Mouse (Mus musculus) embryonic facial prominence, embryonic 14.5 days (tissue): Measurements from ENCODE around the gene Cttnbp2. TPM values are rescaled to one million over a fixed set of nuclear protein-coding genes. Genes with fewer than 3 reads are reported as not detected.

Experiments used
- ATAC-seq: fragments of 200-750 bp; cut with Nextera tagmentation; 2 replicates; pipeline ENCODE4 v1.8.0; 2017; ENCODE audit warnings: low read depth, moderate number of reproducible peaks, moderate TSS enrichment
- DNase-seq: peaks from one replicate; pipeline ENCODE4 v3.0.0-alpha.2; 2015; ENCODE audit warnings: low spot score
- H3K27ac ChIP-seq: fragments of 300-500 bp; sonication (generic); replicated peaks from 2 replicates; pipeline ENCODE4 v1.5.1; 2014; ENCODE audit warnings: low read depth, mild to moderate bottlenecking, low read length, moderate library complexity
- H3K27me3 ChIP-seq: fragments of 300-500 bp; sonication (generic); replicated peaks from 2 replicates; pipeline ENCODE4 v1.6.1; 2014; ENCODE audit warnings: low read length; ENCODE audit not compliant: control insufficient read depth, insufficient read depth
- H3K36me3 ChIP-seq: fragments of 300-500 bp; sonication (generic); 2 replicates; pipeline ENCODE4 v1.6.1; 2014; ENCODE audit warnings: low read length, mixed read lengths; ENCODE audit not compliant: control insufficient read depth, insufficient read depth
- H3K4me1 ChIP-seq: fragments of 300-500 bp; sonication (generic); 2 replicates; pipeline ENCODE4 v1.6.1; 2014; ENCODE audit warnings: antibody characterized with exemption, low read length; ENCODE audit not compliant: control insufficient read depth, insufficient read depth
- H3K4me2 ChIP-seq: fragments of 300-500 bp; sonication (generic); 2 replicates; pipeline ENCODE4 v1.6.1; 2014; ENCODE audit warnings: low read depth, mild to moderate bottlenecking, low read length, moderate library complexity, mixed read lengths
- H3K4me3 ChIP-seq: fragments of 300-500 bp; sonication (generic); 2 replicates; pipeline ENCODE4 v1.5.1; 2014; ENCODE audit warnings: low read depth, mild to moderate bottlenecking, low read length
- H3K9ac ChIP-seq: fragments of 300-500 bp; sonication (generic); 2 replicates; pipeline ENCODE4 v1.6.1; 2014; ENCODE audit warnings: low read depth, mild to moderate bottlenecking, low read length, moderate library complexity, mixed read lengths
- H3K9me3 ChIP-seq: fragments of 300-500 bp; sonication (generic); 2 replicates; pipeline ENCODE4 v1.6.1; 2016; ENCODE audit warnings: low read length; ENCODE audit not compliant: control insufficient read depth
- WGBS: fragments of 180-500 bp; shearing (Covaris S2); extraction: QIAGEN DNeasy Blood & Tissue Kit; methylation state at CpG from one replicate; pipeline ENCODE4 v1.1.7; 2014; 5-methylcytosine and 5-hydroxymethylcytosine counted together
- polyA plus RNA-seq: library from polyadenylated mRNA; unstranded; fragments of >200 nt; fragmentation: Nextera tagmentation; extraction: Ambion mirVana; gene quantifications from 2 replicates; pipeline ENCODE4 v1.2.1, GENCODE M21; 2014

The Cttnbp2 gene
- polyA plus RNA-seq, 1 experiment from 2014 or later, result 14.4 TPM

DNA sequence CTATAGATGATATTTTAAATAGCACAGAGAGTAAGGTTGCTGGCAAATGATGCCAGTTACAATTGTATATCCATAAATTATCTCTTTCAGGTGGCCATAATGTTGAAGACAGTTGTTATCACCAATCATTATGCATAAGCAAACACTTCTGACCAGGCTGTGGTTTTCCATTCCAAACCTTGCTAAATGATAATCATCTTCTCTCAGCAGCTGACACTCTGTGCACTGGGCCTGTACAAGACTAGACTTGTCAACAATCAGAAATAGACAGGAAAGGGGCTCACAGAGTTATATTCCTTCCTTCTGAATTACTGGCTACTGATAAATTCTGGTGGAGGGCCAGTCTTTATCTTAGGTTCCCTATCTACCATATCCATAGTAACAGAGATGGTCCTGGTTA lies 32.1 kb downstream of the Cttnbp2 start:
- ATAC-seq, result no peak
- H3K4me1 ChIP-seq, result 0 out of 2 replicates have a peak, but pooled peaks cover 5% of the 10 kb centered on the region

GRCm38 (mm10) chr6:18481781-18482180 lies 32.9 kb downstream of the Cttnbp2 start:
- no peak for DNase-seq
- Histone ChIP-seq H3K4me2 (no peak overlapping the region), H3K36me3 (no peaks in the 10 kb centered on the region), H3K27ac (no peak overlapping the region), H3K27me3 (no peaks in the 10 kb centered on the region), H3K4me3 (no peak overlapping the region), H3K9me3 (no peaks in the 10 kb centered on the region), H3K9ac (no peak overlapping the region), H3K4me1 (0 out of 2 replicates have a peak, but pooled peaks cover 5% of the 10 kb centered on the region)
- WGBS, result 82% methylated on average over 3 of the region's 3 CpGs
- ATAC-seq, result no peak

More for the DNA sequence above, 32.1 kb downstream of the Cttnbp2 start:
- no peaks in the 10 kb centered on the region for H3K36me3 ChIP-seq
- DNase-seq, result no peak
- no peaks in the 10 kb centered on the region for H3K9me3 ChIP-seq
- no peak overlapping the region for H3K4me2 ChIP-seq
- no peak overlapping the region for H3K27ac ChIP-seq
- H3K27me3 ChIP-seq, result no peaks in the 10 kb centered on the region
- no peak overlapping the region for H3K4me3 ChIP-seq
- H3K9ac ChIP-seq, result no peak overlapping the region

DNA sequence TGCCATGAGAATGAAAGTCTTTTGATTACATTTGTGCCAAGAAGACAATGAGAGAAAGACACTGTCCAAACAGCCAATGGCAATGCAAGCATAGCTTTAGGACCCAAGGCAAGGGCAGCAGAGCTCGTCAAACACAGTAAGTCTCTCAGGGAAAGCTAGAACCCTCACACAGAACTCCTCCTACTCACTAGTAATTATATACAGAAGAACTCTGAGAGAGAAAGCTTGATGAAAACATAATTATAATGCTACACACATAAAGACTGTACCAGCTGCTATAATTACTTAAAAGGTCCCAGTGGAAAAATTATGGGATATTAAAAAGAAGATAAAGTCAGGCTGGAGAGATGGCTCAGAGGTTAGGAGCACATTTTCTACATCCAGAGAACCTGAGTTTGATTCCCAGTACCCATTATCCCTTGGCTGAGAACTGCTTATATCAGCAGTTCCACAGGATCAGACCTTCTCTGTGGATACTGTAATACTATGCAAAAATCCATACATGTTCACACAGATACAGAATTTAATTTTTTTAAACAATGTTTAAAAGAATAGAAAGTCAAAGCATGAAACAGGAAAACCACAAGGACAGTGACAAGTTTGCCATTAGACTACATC lies 37.2 kb downstream of the Cttnbp2 start:
- DNase-seq (no peak), ATAC-seq (no peak; the same call in 1 of the 2 replicates)
- Histone ChIP-seq H3K27me3 (no peaks in the 10 kb centered on the region), H3K4me2 (no peak overlapping the region), H3K4me3 (no peak overlapping the region), H3K9me3 (no peaks in the 10 kb centered on the region), H3K4me1 (0 out of 2 replicates have a peak, but pooled peaks cover 4% of the 10 kb centered on the region), H3K27ac (no peak overlapping the region), H3K9ac (no peak overlapping the region), H3K36me3 (no peaks in the 10 kb centered on the region)
- WGBS, result 66% methylated on average over 1 of the region's 1 CpGs

DNA sequence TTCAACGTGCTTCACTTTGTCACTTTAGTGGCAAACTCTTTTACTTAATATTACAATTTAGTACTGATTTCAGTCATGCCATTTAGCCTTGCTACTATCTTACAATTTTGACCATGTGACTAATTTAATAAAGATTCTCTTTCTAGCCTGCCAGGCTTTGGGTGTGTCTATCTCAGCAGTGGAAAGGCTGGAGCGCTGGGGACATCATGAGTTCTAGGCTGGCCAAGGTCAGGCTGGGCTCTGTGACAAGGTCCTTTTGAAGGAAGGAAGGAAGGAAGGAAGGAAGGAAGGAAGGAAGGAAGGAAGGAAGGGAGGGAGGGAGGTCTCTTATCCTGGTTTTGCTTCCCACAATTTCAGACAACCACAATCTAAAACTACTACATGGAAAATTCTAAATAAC lies 39.7 kb downstream of the Cttnbp2 start:
- ATAC-seq, result no peak

DNA sequence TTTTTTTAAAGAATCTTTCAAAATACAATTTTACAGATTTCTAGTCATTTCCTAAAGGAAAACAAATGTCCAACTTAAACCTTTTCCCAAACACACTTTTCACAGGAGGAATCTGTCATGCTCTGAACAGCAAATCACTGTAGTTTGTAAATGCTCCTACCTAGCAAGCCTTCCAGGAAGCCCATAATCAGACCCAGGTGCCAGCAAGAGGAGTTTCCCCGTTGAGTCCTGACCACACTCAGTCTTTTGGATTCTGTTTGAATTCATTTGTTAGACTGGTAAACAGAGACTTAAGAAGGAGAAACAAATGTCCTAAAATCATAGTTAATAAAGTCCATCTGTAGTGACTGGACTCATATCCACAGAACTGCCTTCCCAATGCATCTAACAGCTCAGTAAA lies 40.1 kb downstream of the Cttnbp2 start:
- Histone ChIP-seq H3K9me3 (no peaks in the 10 kb centered on the region), H3K36me3 (no peaks in the 10 kb centered on the region), H3K27me3 (no peaks in the 10 kb centered on the region), H3K9ac (no peak overlapping the region), H3K4me3 (no peak overlapping the region), H3K4me2 (no peak overlapping the region), H3K4me1 (0 out of 2 replicates have a peak, but pooled peaks cover 4% of the 10 kb centered on the region), H3K27ac (no peak overlapping the region)
- DNase-seq, result peak; percentile 47
- 13% methylated on average over 1 of the region's 1 CpGs for WGBS
- ATAC-seq, result no peak

More for the DNA sequence above, 39.7 kb downstream of the Cttnbp2 start:
- Histone ChIP-seq H3K27ac (no peak overlapping the region), H3K9ac (no peak overlapping the region), H3K4me2 (no peak overlapping the region), H3K4me1 (0 out of 2 replicates have a peak, but pooled peaks cover 4% of the 10 kb centered on the region), H3K9me3 (no peaks in the 10 kb centered on the region), H3K4me3 (no peak overlapping the region), H3K27me3 (no peaks in the 10 kb centered on the region), H3K36me3 (no peaks in the 10 kb centered on the region)
- no peak for DNase-seq
- 54% methylated on average over 2 of the region's 2 CpGs for WGBS

DNA sequence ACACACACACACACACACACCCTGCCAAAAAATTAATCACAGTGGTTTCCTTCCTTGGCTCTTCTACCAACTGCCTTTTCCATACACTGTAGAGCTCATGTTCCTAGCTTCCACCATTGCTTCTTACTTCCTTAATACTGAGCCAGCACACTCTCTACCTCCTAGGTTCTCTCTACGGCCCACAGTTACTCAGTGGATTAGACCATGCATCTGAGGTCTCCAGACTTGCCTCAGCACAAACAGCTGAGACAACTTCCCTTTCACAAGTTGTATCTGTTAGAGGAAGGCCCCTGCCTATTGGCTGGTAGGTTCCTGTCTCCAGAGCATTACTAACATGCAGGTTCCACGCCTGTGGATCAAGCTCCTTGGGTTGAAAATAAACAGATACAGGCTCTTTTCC lies 45.4 kb downstream of the Cttnbp2 start:
- Histone ChIP-seq H3K27ac (no peak overlapping the region), H3K9ac (no peak overlapping the region), H3K4me1 (0 out of 2 replicates have a peak, but pooled peaks cover 4% of the 10 kb centered on the region), H3K27me3 (no peaks in the 10 kb centered on the region), H3K4me2 (no peak overlapping the region), H3K36me3 (no peaks in the 10 kb centered on the region), H3K9me3 (no peaks in the 10 kb centered on the region), H3K4me3 (no peak overlapping the region)
- 50% methylated on average over 2 of the region's 2 CpGs for WGBS
- DNase-seq (no peak), ATAC-seq (peak; percentile 53; the same call in 1 of the 2 replicates)

DNA sequence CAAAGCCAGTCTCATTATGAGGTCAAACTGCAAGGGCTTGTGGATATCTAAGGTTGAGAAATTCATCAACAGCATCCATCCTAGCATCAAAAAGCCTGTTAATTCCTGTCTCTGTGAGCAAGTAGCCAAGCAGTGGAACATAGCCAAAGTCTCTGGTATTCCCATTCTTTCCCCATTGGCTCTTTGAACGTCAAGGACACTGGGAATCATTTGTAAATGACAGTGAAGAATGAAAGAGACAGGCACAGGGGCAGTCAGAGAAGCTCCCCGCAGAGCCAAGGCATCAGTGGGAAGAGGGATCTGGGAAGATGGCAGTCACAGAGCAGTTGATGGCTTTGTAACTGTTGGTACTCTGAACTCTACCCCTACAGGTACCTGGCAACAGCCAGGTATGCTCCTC lies 46.9 kb downstream of the Cttnbp2 start:
- DNase-seq (no peak), ATAC-seq (no peak)
- 55% methylated on average over 2 of the region's 2 CpGs for WGBS
- Histone ChIP-seq H3K36me3 (no peaks in the 10 kb centered on the region), H3K9ac (no peak overlapping the region), H3K4me2 (no peak overlapping the region), H3K27ac (no peak overlapping the region), H3K4me1 (no peaks in the 10 kb centered on the region), H3K4me3 (no peak overlapping the region), H3K9me3 (no peaks in the 10 kb centered on the region), H3K27me3 (no peaks in the 10 kb centered on the region)

- ATAC-seq, result no peak
- Histone ChIP-seq H3K27me3 (no peaks in the 10 kb centered on the region), H3K4me3 (no peak overlapping the region), H3K9ac (no peak overlapping the region), H3K9me3 (no peaks in the 10 kb centered on the region), H3K36me3 (no peaks in the 10 kb centered on the region), H3K4me2 (no peak overlapping the region), H3K27ac (no peak overlapping the region), H3K4me1 (no peaks in the 10 kb centered on the region)
- DNase-seq, result no peak
- WGBS, result 55% methylated on average over 7 of the region's 7 CpGs
Measured at GRCm38 (mm10) chr6:18466227-18466626, 48.4 kb downstream of the Cttnbp2 start.

DNA sequence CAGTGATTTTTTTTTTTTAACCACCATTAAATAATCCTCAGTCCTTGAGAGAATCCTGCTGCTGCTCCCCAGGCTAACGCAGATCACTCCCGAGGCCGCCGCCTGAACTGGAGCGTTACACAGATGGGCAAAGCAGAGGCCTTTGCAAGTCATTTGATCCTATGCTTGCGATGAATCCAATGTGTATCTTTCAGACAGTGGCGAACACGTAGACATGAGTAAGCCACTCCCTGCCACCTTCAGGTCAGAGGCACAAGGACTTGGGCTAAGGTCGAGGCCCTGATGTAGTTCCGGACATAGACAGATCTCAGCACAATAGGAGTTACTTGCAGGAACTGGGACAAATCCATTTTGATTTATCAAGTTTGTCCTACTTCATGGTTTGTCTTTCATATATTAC lies 49.0 kb downstream of the Cttnbp2 start:
- Histone ChIP-seq H3K4me3 (no peak overlapping the region), H3K27me3 (no peaks in the 10 kb centered on the region), H3K27ac (no peak overlapping the region), H3K4me1 (no peaks in the 10 kb centered on the region), H3K36me3 (no peaks in the 10 kb centered on the region), H3K9me3 (no peaks in the 10 kb centered on the region), H3K9ac (no peak overlapping the region), H3K4me2 (no peak overlapping the region)
- WGBS, result 52% methylated on average over 10 of the region's 10 CpGs
- ATAC-seq (no peak), DNase-seq (no peak)
